Mouse (Mus musculus) lung, adult 18-20 months (tissue): Measurements from ENCODE around the gene Gm20878.
"Not testable (repeated sequence)": the region's sequence is repeated elsewhere in the genome, so short reads cannot be mapped to it uniquely, and the experiment has no call there.

ENCODE experiments used
- DNase-seq, 2 experiments: peaks; one replicate each; pipeline ENCODE4 v3.0.0; 2022; ENCODE audit warnings: mixed read lengths in 2 of 2

Gene Gm20878

GRCm38 (mm10) chr4:41941272-41941671, at the start of gene Gm20878:
Gene Gm20878, plus strand, starts transcription at chr4:41941572.
- DNase-seq = not testable (repeated sequence)

DNA sequence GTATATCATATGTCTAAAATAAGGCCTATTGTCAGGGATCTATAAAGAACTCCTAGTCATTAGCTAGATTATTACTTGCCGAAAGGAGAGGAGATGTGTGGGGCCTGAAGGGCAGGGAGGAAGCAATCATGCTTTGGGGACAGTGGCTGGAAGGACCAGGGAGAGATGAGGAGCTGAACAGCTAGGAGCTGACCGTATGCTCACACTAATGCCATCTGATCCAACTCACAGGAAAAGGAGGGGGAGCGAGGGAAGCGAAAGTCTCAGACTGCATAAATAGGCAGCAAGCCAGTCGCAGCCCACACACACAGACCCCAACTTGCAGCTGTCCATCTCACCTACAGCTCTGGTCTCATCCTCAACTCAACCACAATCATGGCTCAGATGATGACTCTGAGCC, 38.1 kb upstream of the Gm20878 start, which contains the start of gene Gm21541:
Gene Gm21541 (plus strand): TSS at position 301 of the 400 bp plus-strand sequence.
- not testable (repeated sequence) for DNase-seq

GRCm38 (mm10) chr4:41965758-41966157, 24.4 kb downstream of the Gm20878 start, which contains the start of gene Fam205a4:
Gene Fam205a4, plus strand, starts transcription at chr4:41966058.
- DNase-seq = not testable (repeated sequence)
